Mouse (Mus musculus) liver, embryonic 14.5 days (tissue): ENCODE data around the gene Syne1.

Experiments
- CTCF ChIP-seq: IDR thresholded peaks from 2 replicates; pipeline ENCODE4 v1.5.1; 2016; ENCODE audit warnings: antibody characterized with exemption, low read depth, control low read depth
- EP300 ChIP-seq: IDR thresholded peaks from 2 replicates; pipeline ENCODE4 v1.6.1; 2016; ENCODE audit warnings: antibody characterized with exemption, low read depth

GRCm38 (mm10) chr10:5491050-5491449 is 60.2 kb downstream of the Syne1 start:
- TF ChIP-seq CTCF (no peak), EP300 (no peak)
